Comparison of ENCODE assay signal across 21 mouse cellular contexts in genomic region chr17:84962046-84962445, GRCm38 (mm10). TPM values are rescaled to one million over a fixed set of nuclear protein-coding genes. Genes with fewer than 3 reads are reported as not detected.
A peak's percentile ranks its signal among the peaks of the same experiment; 100 is the strongest.
DNase-seq lines count a peak whose midpoint lies in the region; TF ChIP-seq lines count a peak whose summit lies in the region.
"Had no signal": no experiment of that assay in that cellular context is flagged by ENCODE, and none has a peak within 500 bp of the region (broad histone marks: within the 10 kb centered on the region; RNA-seq: fewer than 3 reads in every experiment).

No protein-coding gene starts in this region.

- no peak for TF ChIP-seq EP300 in heart, adult 2 months (IDR thresholded peaks at IDR 0.05; ENCODE audit: insufficient read depth, low read depth, low read length)

- H3K4me3 ChIP-seq in heart, embryonic 10.5 days = no peak overlapping the region
- no peak overlapping the region for H3K4me3 ChIP-seq in heart, adult 2 months
- H3K4me3 ChIP-seq in testis, adult 2 months (ENCODE audit: control insufficient read depth, low read depth, low read length) = peak overlapping the region; percentile 69
- H3K4me3 ChIP-seq: forebrain, embryonic 13.5 days; hindbrain, embryonic 13.5 days; limb, embryonic 12.5 days; liver, embryonic 13.5 days had no signal

- no peak for TF ChIP-seq POLR2A in heart, adult 2 months (IDR thresholded peaks at IDR 0.05; ENCODE audit: insufficient read depth, low read depth, low read length)
- TF ChIP-seq POLR2A in testis, adult 2 months (IDR thresholded peaks at IDR 0.05; ENCODE audit: control insufficient read depth, low read depth, low read length) = no peak

- H3K36me3 ChIP-seq in heart, embryonic 10.5 days = peaks cover 14% of the 10 kb centered on the region
- H3K36me3 ChIP-seq in heart, adult 2 months (ENCODE audit: control insufficient read depth, insufficient read depth, low read length) = peaks cover 8% of the 10 kb centered on the region
- H3K36me3 ChIP-seq in testis, adult 2 months (ENCODE audit: control insufficient read depth, insufficient read depth, low read length) = no peaks in the 10 kb centered on the region
- H3K36me3 ChIP-seq: hindbrain, embryonic 13.5 days had no signal

- H3K27ac ChIP-seq in heart, embryonic 10.5 days = no peak overlapping the region
- H3K27ac ChIP-seq in heart, adult 2 months = no peak overlapping the region
- no peak overlapping the region for H3K27ac ChIP-seq in testis, adult 2 months (ENCODE audit: control insufficient read depth, insufficient read depth, low read depth, low read length)
- H3K27ac ChIP-seq: forebrain, embryonic 13.5 days; hindbrain, embryonic 13.5 days; limb, embryonic 12.5 days; liver, embryonic 13.5 days had no signal

- no peak overlapping the region for H3K9ac ChIP-seq in heart, adult 2 months (ENCODE audit: low read depth, low read length)
- H3K9ac ChIP-seq: forebrain, embryonic 13.5 days; hindbrain, embryonic 13.5 days; limb, embryonic 12.5 days; liver, embryonic 13.5 days had no signal

- no peaks in the 10 kb centered on the region for H3K9me3 ChIP-seq in heart, embryonic 10.5 days
- H3K9me3 ChIP-seq: forebrain, embryonic 13.5 days; hindbrain, embryonic 13.5 days; limb, embryonic 12.5 days; liver, embryonic 13.5 days had no signal

- H3K4me1 ChIP-seq in heart, embryonic 10.5 days = peaks cover 16% of the 10 kb centered on the region
- peaks cover 4% of the 10 kb centered on the region for H3K4me1 ChIP-seq in heart, adult 2 months (ENCODE audit: control insufficient read depth, insufficient read depth, low read length)
- peaks cover 4% of the 10 kb centered on the region for H3K4me1 ChIP-seq in testis, adult 2 months (ENCODE audit: control insufficient read depth, insufficient read depth, low read length)

- H3K27me3 ChIP-seq in heart, embryonic 10.5 days (ENCODE audit: insufficient read depth, poor library complexity, severe bottlenecking) = no peaks in the 10 kb centered on the region
- no peaks in the 10 kb centered on the region for H3K27me3 ChIP-seq in heart, adult 2 months (ENCODE audit: control insufficient read depth, insufficient read depth, low read length)
- H3K27me3 ChIP-seq in testis, adult 2 months (ENCODE audit: control insufficient read depth, insufficient read depth, low read length) = no peaks in the 10 kb centered on the region
- H3K27me3 ChIP-seq: forebrain, embryonic 13.5 days; hindbrain, embryonic 13.5 days; limb, embryonic 12.5 days; liver, embryonic 13.5 days had no signal

- DNase-seq in heart, embryonic 10.5 days (ENCODE audit: low spot score) = peak; percentile 59
- no peak for DNase-seq in heart, adult 2 months
- no peak for DNase-seq in testis, postnatal 14 days (ENCODE audit: low spot score)
- DNase-seq in lung, postnatal 25 days (ENCODE audit: low spot score) = peak; percentile 77
- no peak for DNase-seq in left cerebral cortex, postnatal 25 days (ENCODE audit: low spot score in 2 of 2)
- DNase-seq in adrenal gland, adult 2 months = no peak
- DNase-seq: cerebellum, adult 2 months; cerebellum, postnatal 36 days; gastrocnemius, postnatal 10 days; heart, postnatal 4 days; kidney, adult 11 months; kidney, postnatal 25 days; liver, embryonic 13.5 days; right cerebral cortex, adult 18-20 months; spleen, adult 18-20 months; thymus, adult 2 months; thymus, postnatal 36 days had no signal

- 82% methylated on average over 4 of the region's 4 CpGs for WGBS in heart, embryonic 10.5 days
- WGBS in heart, adult 2 months = 66% methylated on average over 4 of the region's 4 CpGs

- intact Hi-C loops in heart, adult 2 months (cut with DNase I) = loop anchor here (2.0 kb wide), 1 partner anchor 61 kb away; no protein-coding TSS in a partner anchor
- intact Hi-C loops in left cerebral cortex, postnatal 25 days (cut with DNase I) = no loop called here

- no peak for TF ChIP-seq CTCF in heart, adult 2 months (IDR thresholded peaks at IDR 0.05)
- TF ChIP-seq CTCF in testis, adult 2 months (IDR thresholded peaks at IDR 0.05; ENCODE audit: control insufficient read depth, insufficient read depth, insufficient replicate concordance, low read depth, low read length) = no peak

- H3K79me2 ChIP-seq in heart, adult 2 months (replicated peaks; ENCODE audit: control insufficient read depth, insufficient read depth, low read length) = peaks cover 7% of the 10 kb centered on the region

RNA-seq across cellular contexts. Expression of gene Ppm1b, which starts 5.5 kb away (rescaled TPM):
- 59.5 and 74.3 TPM in 2 replicates for polyA plus RNA-seq in heart, embryonic 10.5 days (2016; fragmentation: Nextera tagmentation; extraction: Ambion mirVana)
- total RNA-seq in heart, adult 2 months (2021) = 100 to 1,000 TPM; 119 to 137 TPM
- polyA plus RNA-seq in heart, adult 2 months (2012; rRNA removed) = 39.0 and 84.7 TPM in 2 replicates
- 133 and 159 TPM in 2 replicates for polyA plus RNA-seq in testis, adult 2 months (2012; rRNA removed)
- 100 to 1,000 TPM; 151 to 152 TPM for total RNA-seq in left cerebral cortex, postnatal 25 days (2021)
- 100 to 1,000 TPM; 122 to 124 TPM for total RNA-seq in adrenal gland, adult 2 months (2021)
- 16.4 and 22.3 TPM in 2 replicates for polyA plus RNA-seq in adrenal gland, adult 2 months (2012; rRNA removed)

Comparison
In these comparisons a context has a peak if more than half of its experiments do, and no peak if none do; other contexts are left out.
1. DNase-seq: peak in heart, embryonic 10.5 days (single experiment) and lung, postnatal 25 days (single experiment); none in heart, adult 2 months (0 of 2), testis, postnatal 14 days (single experiment), left cerebral cortex, postnatal 25 days (0 of 2) and adrenal gland, adult 2 months (single experiment).